Mouse (Mus musculus) ES-E14 (cell line): ENCODE measurements around the gene Zbtb8os. TPM values are rescaled to one million over a fixed set of nuclear protein-coding genes. Genes with fewer than 3 reads are reported as not detected.

Source experiments
- DNase-seq: peaks from one replicate; pipeline ENCODE4 v3.0.0-alpha.2; 2013; ENCODE audit warnings: low read depth, low spot score
- H3K27ac ChIP-seq: 2 replicates; pipeline ENCODE4 v1.5.1; 2012; ENCODE audit warnings: low read depth, mild to moderate bottlenecking, low read length, moderate library complexity, mixed read lengths; ENCODE audit not compliant: poor library complexity, insufficient read depth, severe bottlenecking
- H3K36me3 ChIP-seq: 2 replicates; pipeline ENCODE4 v1.6.1; 2012; ENCODE audit warnings: mild to moderate bottlenecking, low read length, moderate library complexity, mixed read lengths; ENCODE audit not compliant: control insufficient read depth, poor library complexity, insufficient read depth, severe bottlenecking
- H3K4me1 ChIP-seq, 2 experiments: fragments of 150-350 bp in 1 of 2; sonication (generic) in 1 of 2; 2 replicates each; pipeline ENCODE4 v1.6.1; 2012; ENCODE audit warnings: low read length in 2 of 2, mild to moderate bottlenecking in 1 of 2, mixed read lengths in 1 of 2; ENCODE audit not compliant: control insufficient read depth in 2 of 2, insufficient read depth in 2 of 2, poor library complexity in 1 of 2
- H3K4me3 ChIP-seq, 2 experiments: fragments of 150-350 bp in 1 of 2; sonication (generic) in 1 of 2; 2 replicates each; pipeline ENCODE4 v1.5.1; 2012; ENCODE audit warnings: low read length in 2 of 2, low read depth in 1 of 2, mild to moderate bottlenecking in 1 of 2, mixed read lengths in 1 of 2; ENCODE audit not compliant: insufficient read depth in 1 of 2, poor library complexity in 1 of 2, severe bottlenecking in 1 of 2
- H3K9ac ChIP-seq: 2 replicates; pipeline ENCODE4 v1.6.1; 2012; ENCODE audit warnings: low read depth, mild to moderate bottlenecking, low read length, mixed read lengths; ENCODE audit not compliant: poor library complexity, insufficient read depth, severe bottlenecking
- H3K9me3 ChIP-seq: fragments of 150-350 bp; sonication (generic); 2 replicates; pipeline ENCODE4 v1.6.1; 2012; ENCODE audit warnings: low read depth, mild to moderate bottlenecking, low read length; ENCODE audit not compliant: control insufficient read depth, insufficient read depth
- CHD2 ChIP-seq: IDR thresholded peaks from 2 replicates; pipeline ENCODE4 v1.6.1; 2014; ENCODE audit warnings: mild to moderate bottlenecking, low read depth, low read length, inconsistent platforms
- HCFC1 ChIP-seq: IDR thresholded peaks from 2 replicates; pipeline ENCODE4 v1.6.1; 2012; ENCODE audit warnings: low read length, inconsistent platforms, borderline replicate concordance; ENCODE audit not compliant: insufficient read depth
- MAFK ChIP-seq: IDR thresholded peaks from 2 replicates; pipeline ENCODE4 v1.6.1; 2014; ENCODE audit warnings: mild to moderate bottlenecking, low read depth, low read length, inconsistent platforms; ENCODE audit not compliant: insufficient read depth
- ZC3H11A ChIP-seq: IDR thresholded peaks from 2 replicates; pipeline ENCODE4 v1.6.1; 2012; ENCODE audit warnings: low read depth, mild to moderate bottlenecking, inconsistent platforms, low read length, borderline replicate concordance
- ZNF384 ChIP-seq: IDR thresholded peaks from 2 replicates; pipeline ENCODE4 v1.6.1; 2012; ENCODE audit warnings: low read depth, low read length, inconsistent platforms
- in situ Hi-C, 2 experiments: fragments of 600-800 bp; cut with MboI; formaldehyde crosslinking; loops; one replicate each; pipeline ENCODE4 v1.15.1; 2025; ENCODE audit warnings: low sequenced_read_pairs in 2 of 2, inconsistent platforms in 1 of 2; ENCODE audit not compliant: unreplicated experiment in 2 of 2
- total RNA-seq: library from RNA; depleted of rRNA; stranded (reverse); fragments of 300-350 nt; gene quantifications from 2 replicates; pipeline ENCODE4 v1.2.3, GENCODE M21; 2012

The Zbtb8os gene
- total RNA-seq, 1 experiment = 59.9 TPM

GRCm38 (mm10) chr4:129288067-129288466 is 47.4 kb upstream of the Zbtb8os start:
- in situ Hi-C loops = no loop called here
- peaks cover 0 to 12% of the 10 kb centered on the region in 2 experiments; a peak in 2 of 4 replicates for H3K4me1 ChIP-seq
- H3K27ac ChIP-seq = no peak overlapping the region
- H3K9me3 ChIP-seq = no peaks in the 10 kb centered on the region
- peak overlapping the region in 1 of 2 experiments; percentile 77; a peak in 2 of 4 replicates for H3K4me3 ChIP-seq
- no peak for DNase-seq
- no peak for TF ChIP-seq MAFK
- no peak for TF ChIP-seq ZNF384
- no peak for TF ChIP-seq HCFC1
- no peak for TF ChIP-seq CHD2
- TF ChIP-seq ZC3H11A = no peak
- no peaks in the 10 kb centered on the region for H3K36me3 ChIP-seq
- H3K9ac ChIP-seq = no peak overlapping the region

GRCm38 (mm10) chr4:129289671-129290070 is 45.8 kb upstream of the Zbtb8os start:
- in situ Hi-C loops = no loop called here
- H3K9me3 ChIP-seq = no peaks in the 10 kb centered on the region
- TF ChIP-seq HCFC1 = no peak
- TF ChIP-seq MAFK = no peak

GRCm38 (mm10) chr4:129292831-129293230 is 42.7 kb upstream of the Zbtb8os start:
- TF ChIP-seq ZNF384 = no peak
- TF ChIP-seq ZC3H11A = no peak
- no peak for TF ChIP-seq HCFC1
- no peak for TF ChIP-seq CHD2
- TF ChIP-seq MAFK = no peak
- in situ Hi-C loops = no loop called here
- Histone ChIP-seq H3K9me3 (no peaks in the 10 kb centered on the region), H3K4me1 (peaks cover 2 to 7% of the 10 kb centered on the region in 2 experiments; a peak in 3 of 4 replicates), H3K4me3 (peak overlapping the region; percentile 32 to 54; a peak in 3 of 4 replicates), H3K36me3 (no peaks in the 10 kb centered on the region), H3K27ac (no peak overlapping the region), H3K9ac (no peak overlapping the region; the same call in 1 of the 2 replicates)
- DNase-seq = no peak

More at GRCm38 (mm10) chr4:129289671-129290070, 45.8 kb upstream of the Zbtb8os start:
- Histone ChIP-seq H3K27ac (no peak overlapping the region), H3K9ac (no peak overlapping the region), H3K4me3 (no peak overlapping the region), H3K36me3 (no peaks in the 10 kb centered on the region), H3K4me1 (peaks cover 0 to 13% of the 10 kb centered on the region in 2 experiments; a peak in 2 of 4 replicates)
- DNase-seq = no peak

GRCm38 (mm10) chr4:129293702-129294101 is 41.8 kb upstream of the Zbtb8os start:
- H3K4me3 ChIP-seq = peak overlapping the region; percentile 32 to 54
- no peaks in the 10 kb centered on the region for H3K9me3 ChIP-seq
- no peak overlapping the region for H3K27ac ChIP-seq
- in situ Hi-C loops = no loop called here
- no peak for TF ChIP-seq MAFK
- no peak for TF ChIP-seq ZNF384
- no peak for TF ChIP-seq HCFC1
- no peak for TF ChIP-seq ZC3H11A
- no peak for TF ChIP-seq CHD2
- no peaks in the 10 kb centered on the region; the same call in 1 of the 2 replicates for H3K36me3 ChIP-seq
- no peak for DNase-seq
- 0 out of 2 replicates have a peak overlapping the region, but pooled peaks have one; percentile 13 for H3K9ac ChIP-seq
- peaks cover 2 to 14% of the 10 kb centered on the region in 2 experiments; a peak in 3 of 4 replicates for H3K4me1 ChIP-seq

GRCm38 (mm10) chr4:129295188-129295587 is 40.3 kb upstream of the Zbtb8os start:
- Histone ChIP-seq H3K9ac (no peak overlapping the region), H3K27ac (no peak overlapping the region), H3K9me3 (no peaks in the 10 kb centered on the region), H3K4me1 (peaks cover 2 to 16% of the 10 kb centered on the region in 2 experiments; a peak in 3 of 4 replicates), H3K36me3 (no peaks in the 10 kb centered on the region; the same call in 1 of the 2 replicates), H3K4me3 (no peak overlapping the region)
- TF ChIP-seq CHD2 (no peak), MAFK (no peak), HCFC1 (no peak), ZNF384 (no peak), ZC3H11A (no peak)
- no peak for DNase-seq
- in situ Hi-C loops = no loop called here
